Mouse (Mus musculus): Measurements from ENCODE around the gene Hoxc11.
A peak's percentile ranks its signal among the peaks of the same experiment; 100 is the strongest.

The Hoxc11 gene

DNA sequence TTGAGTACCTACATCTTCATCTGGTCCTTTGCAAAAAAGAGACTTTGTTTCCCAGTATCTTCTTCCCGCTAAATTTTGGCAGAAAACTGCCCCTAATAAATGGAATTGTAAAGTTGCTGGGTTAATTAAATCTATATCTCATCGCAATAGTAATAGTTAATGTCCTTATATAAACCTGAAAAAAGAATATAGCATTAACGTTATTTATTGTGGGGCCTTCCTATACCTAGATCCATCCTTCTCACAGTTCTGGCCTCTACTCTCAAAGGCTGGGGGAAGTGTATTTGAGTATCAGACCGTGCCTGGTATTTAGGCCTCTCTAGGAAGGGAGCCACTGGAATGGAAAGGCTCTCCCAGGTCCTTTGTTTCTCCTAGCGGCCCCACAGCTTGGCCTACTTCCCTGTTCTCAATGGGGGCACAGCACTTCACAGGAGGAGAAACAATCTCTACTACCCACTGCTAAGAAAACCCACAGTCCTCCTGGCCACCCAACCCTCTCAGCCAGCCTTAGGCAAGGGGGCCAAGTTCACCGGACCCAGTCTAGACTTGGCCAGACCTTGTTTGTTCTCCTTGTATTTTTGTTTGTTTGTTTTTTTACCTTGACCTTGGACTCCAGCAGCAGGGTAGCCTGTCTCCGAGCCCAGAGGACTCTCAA lies 35.5 kb upstream of the Hoxc11 start:
- TF ChIP-seq NANOG (IDR thresholded peaks at IDR 0.05; ENCODE audit: borderline replicate concordance, low read length) (no peak), CTCF (conservative IDR thresholded peaks at IDR 0.05; ENCODE audit: low read length) (no peak), POU5F1 (IDR thresholded peaks at IDR 0.05; ENCODE audit: borderline replicate concordance, low read length) (no peak)
- Histone ChIP-seq H3K4me3 (replicated peaks; ENCODE audit: low read length) (no peak overlapping the region), H3K27me3 (ENCODE audit: insufficient read depth, low read length) (peaks cover 85% of the 10 kb centered on the region), H3K36me3 (ENCODE audit: insufficient read depth, low read length) (no peaks in the 10 kb centered on the region), H3K9me3 (ENCODE audit: low read length) (no peaks in the 10 kb centered on the region), H3K4me1 (replicated peaks; ENCODE audit: low read depth, low read length) (peaks cover 21% of the 10 kb centered on the region)

DNA sequence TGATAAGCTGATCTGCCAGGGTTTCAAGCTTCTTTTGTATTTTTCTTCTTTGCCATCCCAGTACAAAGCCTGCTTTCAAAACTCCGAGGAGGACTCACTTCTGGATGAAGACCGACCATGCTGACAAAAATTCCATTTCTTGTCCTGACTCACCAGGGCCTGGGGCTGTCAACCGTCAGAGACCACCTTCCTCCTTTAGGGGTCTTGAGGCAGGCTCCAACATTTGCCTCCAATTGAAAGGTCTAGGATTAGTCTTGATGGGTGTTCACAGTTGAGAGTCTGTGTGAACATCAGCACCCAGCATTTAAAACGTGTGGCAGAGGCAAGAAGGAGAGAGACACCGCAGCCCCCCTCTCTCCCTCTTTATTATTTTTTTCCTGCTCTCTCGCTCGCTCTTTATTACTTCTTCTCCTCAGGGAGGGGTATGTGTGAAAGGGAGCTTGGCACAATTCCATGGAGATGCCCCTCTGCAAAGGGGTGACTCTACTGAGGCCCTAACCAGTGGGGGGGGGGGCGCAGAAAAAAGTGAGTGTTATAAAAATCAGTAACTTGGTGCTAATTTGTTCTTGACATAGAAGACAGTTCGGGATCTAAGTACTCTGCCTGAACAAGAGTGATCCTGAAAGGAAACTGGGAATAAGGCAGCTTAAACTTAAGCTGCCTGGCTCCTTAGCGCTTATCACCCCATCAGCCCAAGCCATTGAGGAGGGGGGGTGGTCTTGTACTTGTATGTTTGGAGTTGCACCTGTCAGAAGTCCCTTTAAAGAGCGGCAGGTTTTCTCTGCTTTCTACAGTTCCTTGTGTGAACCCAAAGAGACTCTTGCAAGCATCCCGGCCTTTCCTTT lies 34.7 kb upstream of the Hoxc11 start:
- H3K9me3 ChIP-seq (ENCODE audit: low read length), result no peaks in the 10 kb centered on the region
- H3K4me1 ChIP-seq (replicated peaks; ENCODE audit: low read depth, low read length), result peaks cover 22% of the 10 kb centered on the region
- no peak for TF ChIP-seq POU5F1 (IDR thresholded peaks at IDR 0.05; ENCODE audit: borderline replicate concordance, low read length)
- TF ChIP-seq CTCF (conservative IDR thresholded peaks at IDR 0.05; ENCODE audit: low read length), result no peak
- TF ChIP-seq NANOG (IDR thresholded peaks at IDR 0.05; ENCODE audit: borderline replicate concordance, low read length), result no peak
- no peaks in the 10 kb centered on the region for H3K36me3 ChIP-seq (ENCODE audit: insufficient read depth, low read length)
- peaks cover 88% of the 10 kb centered on the region for H3K27me3 ChIP-seq (ENCODE audit: insufficient read depth, low read length)
- peak overlapping the region; percentile 68 for H3K4me3 ChIP-seq (replicated peaks; ENCODE audit: low read length)

DNA sequence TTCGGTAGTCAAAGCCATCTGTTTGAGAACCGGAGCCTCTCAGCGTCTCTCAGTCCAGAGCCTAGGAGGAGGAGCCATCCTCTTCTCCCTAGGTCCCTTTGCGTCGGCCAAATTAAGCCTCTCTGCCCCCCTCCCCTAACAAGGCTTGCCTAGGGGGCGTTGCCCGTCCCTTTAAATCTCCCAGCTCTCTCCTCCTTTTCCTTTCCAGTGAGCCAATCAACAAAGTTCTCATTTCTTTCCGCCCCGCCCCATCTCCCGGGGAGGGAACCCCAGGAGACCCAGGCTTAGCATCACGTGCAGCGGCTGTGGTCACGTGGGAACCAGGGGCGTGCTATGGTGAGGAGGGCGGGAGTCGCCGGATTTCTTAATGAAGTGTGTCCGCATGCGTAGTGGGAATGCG lies 33.6 kb upstream of the Hoxc11 start:
- TF ChIP-seq POU5F1 (IDR thresholded peaks at IDR 0.05; ENCODE audit: borderline replicate concordance, low read length), result no peak
- no peak for TF ChIP-seq NANOG (IDR thresholded peaks at IDR 0.05; ENCODE audit: borderline replicate concordance, low read length)
- no peak for TF ChIP-seq CTCF (conservative IDR thresholded peaks at IDR 0.05; ENCODE audit: low read length)

DNA sequence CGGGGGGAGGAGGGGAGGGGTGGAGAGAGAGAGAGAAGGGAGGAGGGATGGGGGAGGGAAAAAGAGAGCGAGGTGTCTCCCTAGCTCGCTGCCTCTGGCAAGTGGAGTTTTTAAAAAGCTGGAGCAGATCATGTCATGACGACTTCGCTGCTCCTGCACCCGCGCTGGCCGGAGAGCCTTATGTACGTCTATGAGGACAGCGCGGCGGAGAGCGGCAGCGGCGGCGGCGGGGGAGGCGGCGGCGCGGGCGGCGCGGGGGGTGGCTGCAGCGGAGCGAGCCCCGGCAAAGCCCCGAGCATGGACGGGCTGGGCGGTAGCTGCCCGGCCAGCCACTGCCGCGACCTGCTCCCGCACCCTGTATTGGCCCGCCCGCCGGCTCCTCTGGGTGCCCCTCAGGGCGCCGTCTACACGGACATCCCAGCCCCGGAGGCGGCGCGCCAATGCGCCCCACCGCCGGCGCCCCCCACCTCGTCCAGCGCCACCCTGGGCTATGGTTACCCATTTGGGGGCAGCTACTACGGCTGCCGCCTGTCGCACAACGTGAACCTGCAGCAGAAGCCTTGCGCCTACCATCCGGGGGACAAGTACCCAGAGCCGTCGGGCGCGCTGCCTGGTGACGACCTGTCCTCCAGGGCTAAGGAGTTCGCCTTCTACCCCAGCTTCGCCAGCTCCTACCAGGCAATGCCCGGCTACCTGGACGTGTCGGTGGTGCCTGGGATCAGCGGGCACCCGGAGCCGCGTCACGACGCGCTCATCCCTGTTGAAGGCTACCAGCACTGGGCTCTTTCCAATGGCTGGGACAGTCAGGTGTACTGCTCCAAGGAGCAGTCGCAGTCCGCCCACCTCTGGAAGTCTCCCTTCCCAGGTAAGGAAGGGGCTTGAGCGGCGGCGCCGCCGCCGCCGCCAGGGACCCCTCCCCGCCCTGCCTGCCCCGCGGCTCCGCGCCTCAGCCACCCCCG lies 32.9 kb upstream of the Hoxc11 start, which contains the start of gene Hoxc13:
Gene Hoxc13, plus strand, starts transcription at position 51 of the 959 bp plus-strand sequence.
- no peak for TF ChIP-seq CTCF (conservative IDR thresholded peaks at IDR 0.05; ENCODE audit: low read length)
- TF ChIP-seq NANOG (IDR thresholded peaks at IDR 0.05; ENCODE audit: borderline replicate concordance, low read length), result no peak
- no peak for TF ChIP-seq POU5F1 (IDR thresholded peaks at IDR 0.05; ENCODE audit: borderline replicate concordance, low read length)
- Histone ChIP-seq H3K36me3 (ENCODE audit: insufficient read depth, low read length) (no peaks in the 10 kb centered on the region), H3K27me3 (ENCODE audit: insufficient read depth, low read length) (peaks cover 88% of the 10 kb centered on the region), H3K4me3 (replicated peaks; ENCODE audit: low read length) (peak within 1 kb of the TSS; percentile 84), H3K4me1 (replicated peaks; ENCODE audit: low read depth, low read length) (peaks cover 29% of the 10 kb centered on the region), H3K9me3 (ENCODE audit: low read length) (no peaks in the 10 kb centered on the region)

More for the DNA sequence above, 33.6 kb upstream of the Hoxc11 start:
- Histone ChIP-seq H3K4me3 (replicated peaks; ENCODE audit: low read length) (peak overlapping the region; percentile 68), H3K36me3 (ENCODE audit: insufficient read depth, low read length) (no peaks in the 10 kb centered on the region), H3K9me3 (ENCODE audit: low read length) (no peaks in the 10 kb centered on the region), H3K4me1 (replicated peaks; ENCODE audit: low read depth, low read length) (peaks cover 25% of the 10 kb centered on the region), H3K27me3 (ENCODE audit: insufficient read depth, low read length) (peaks cover 88% of the 10 kb centered on the region)

DNA sequence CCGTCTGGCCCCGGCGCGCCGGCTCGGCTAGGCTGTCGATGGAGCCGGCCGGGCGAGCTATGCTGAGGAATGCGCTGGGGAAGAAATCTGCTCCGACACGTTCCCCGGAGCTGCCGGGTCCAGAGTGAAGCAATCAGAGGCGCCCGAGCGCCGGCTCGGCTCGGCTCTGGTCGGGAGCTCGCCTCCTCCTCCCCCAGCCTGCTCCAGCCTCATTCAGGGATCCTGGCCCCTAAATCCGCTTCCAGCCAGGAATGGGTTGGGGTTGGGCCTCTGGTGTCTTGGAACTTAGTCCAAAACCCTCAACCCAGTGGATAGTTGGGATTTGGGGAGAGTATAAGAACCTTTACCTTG lies 32.2 kb upstream of the Hoxc11 start:
- peaks cover 35% of the 10 kb centered on the region for H3K4me1 ChIP-seq (replicated peaks; ENCODE audit: low read depth, low read length)
- TF ChIP-seq NANOG (IDR thresholded peaks at IDR 0.05; ENCODE audit: borderline replicate concordance, low read length) (no peak), POU5F1 (IDR thresholded peaks at IDR 0.05; ENCODE audit: borderline replicate concordance, low read length) (no peak), CTCF (conservative IDR thresholded peaks at IDR 0.05; ENCODE audit: low read length) (no peak)
- peaks cover 87% of the 10 kb centered on the region for H3K27me3 ChIP-seq (ENCODE audit: insufficient read depth, low read length)

DNA sequence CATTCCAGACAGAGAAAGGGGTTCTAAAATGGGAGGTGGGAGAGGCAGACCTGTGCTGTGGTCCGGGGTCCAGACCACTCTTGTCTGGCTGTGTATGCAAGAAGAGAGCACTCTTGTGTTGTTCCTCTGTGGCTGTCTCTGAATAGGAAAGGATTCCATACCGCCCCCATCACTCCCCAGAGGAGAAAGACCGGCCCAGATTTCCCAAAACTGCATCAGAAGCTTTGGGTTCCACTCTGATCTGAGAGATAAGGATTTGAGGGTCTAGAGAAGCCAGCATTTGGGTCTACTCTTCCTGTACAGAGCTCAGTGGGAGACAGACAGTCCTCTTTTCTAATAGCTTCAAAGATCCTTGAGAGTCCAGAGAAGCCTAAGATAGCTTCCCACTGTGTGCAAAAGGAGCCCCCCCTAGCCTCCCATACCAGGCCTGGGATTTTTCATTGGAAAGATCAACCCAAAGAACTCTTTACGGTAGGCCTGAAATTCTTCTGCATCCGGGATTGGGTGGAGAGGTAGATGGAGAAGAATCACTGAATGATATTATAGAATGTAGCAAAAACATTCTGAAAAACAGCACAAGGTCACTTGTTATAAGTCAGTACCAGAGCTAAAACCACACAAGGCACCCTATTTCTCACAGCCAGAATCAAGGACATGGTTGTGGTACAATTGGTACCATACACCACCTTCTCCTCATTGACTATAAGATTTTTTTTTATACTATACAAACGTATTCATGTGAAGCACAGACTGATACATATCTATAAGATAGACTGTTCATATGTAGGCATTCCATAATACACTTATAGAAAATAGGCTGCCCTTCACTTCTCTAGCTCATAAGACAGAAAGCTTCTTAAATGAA lies 31.4 kb upstream of the Hoxc11 start:
- Histone ChIP-seq H3K4me3 (replicated peaks; ENCODE audit: low read length) (peak overlapping the region; percentile 84; the same call in 1 of the 2 replicates), H3K36me3 (ENCODE audit: insufficient read depth, low read length) (no peaks in the 10 kb centered on the region), H3K9me3 (ENCODE audit: low read length) (no peaks in the 10 kb centered on the region), H3K27me3 (ENCODE audit: insufficient read depth, low read length) (peaks cover 87% of the 10 kb centered on the region), H3K4me1 (replicated peaks; ENCODE audit: low read depth, low read length) (peaks cover 43% of the 10 kb centered on the region)
- TF ChIP-seq CTCF (conservative IDR thresholded peaks at IDR 0.05; ENCODE audit: low read length) (no peak), NANOG (IDR thresholded peaks at IDR 0.05; ENCODE audit: borderline replicate concordance, low read length) (no peak), POU5F1 (IDR thresholded peaks at IDR 0.05; ENCODE audit: borderline replicate concordance, low read length) (no peak)

More for the DNA sequence above, 32.2 kb upstream of the Hoxc11 start:
- Histone ChIP-seq H3K4me3 (replicated peaks; ENCODE audit: low read length) (peak overlapping the region; percentile 84), H3K9me3 (ENCODE audit: low read length) (no peaks in the 10 kb centered on the region), H3K36me3 (ENCODE audit: insufficient read depth, low read length) (no peaks in the 10 kb centered on the region)

DNA sequence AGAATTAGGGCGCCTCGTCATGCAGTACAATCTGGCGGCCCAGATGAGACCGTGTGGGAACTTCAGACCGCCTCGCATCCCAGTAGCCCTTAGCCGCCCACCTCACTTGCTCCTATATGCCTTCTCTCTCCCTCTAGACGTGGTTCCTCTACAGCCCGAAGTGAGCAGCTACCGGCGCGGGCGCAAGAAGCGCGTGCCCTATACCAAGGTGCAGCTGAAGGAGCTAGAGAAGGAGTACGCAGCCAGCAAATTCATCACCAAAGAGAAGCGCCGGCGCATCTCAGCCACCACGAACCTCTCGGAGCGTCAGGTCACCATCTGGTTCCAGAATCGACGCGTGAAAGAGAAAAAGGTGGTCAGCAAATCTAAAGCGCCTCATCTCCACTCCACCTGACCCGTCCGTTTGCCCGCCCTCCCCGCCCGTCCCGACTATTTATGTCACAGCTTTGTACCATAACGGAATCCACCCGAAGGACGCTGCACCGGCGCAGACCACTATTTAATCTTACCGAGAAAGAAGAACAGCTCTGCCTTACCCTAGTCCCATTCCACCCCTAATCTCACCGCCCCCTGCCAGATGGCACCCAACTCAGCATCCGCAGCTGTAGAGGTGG lies 27.1 kb upstream of the Hoxc11 start:
- Histone ChIP-seq H3K4me3 (replicated peaks; ENCODE audit: low read length) (peak overlapping the region; percentile 51), H3K27me3 (ENCODE audit: insufficient read depth, low read length) (peaks cover 92% of the 10 kb centered on the region), H3K36me3 (ENCODE audit: insufficient read depth, low read length) (no peaks in the 10 kb centered on the region), H3K9me3 (ENCODE audit: low read length) (no peaks in the 10 kb centered on the region), H3K4me1 (replicated peaks; ENCODE audit: low read depth, low read length) (peaks cover 55% of the 10 kb centered on the region)
- TF ChIP-seq NANOG (IDR thresholded peaks at IDR 0.05; ENCODE audit: borderline replicate concordance, low read length) (no peak), POU5F1 (IDR thresholded peaks at IDR 0.05; ENCODE audit: borderline replicate concordance, low read length) (no peak), CTCF (conservative IDR thresholded peaks at IDR 0.05; ENCODE audit: low read length) (no peak)

Data from E14TG2a.4 (cell line).